8 mouse cellular contexts compared by ENCODE assay signal in genomic region chr7:5038940-5039339, GRCm38 (mm10). TPM values are rescaled to one million over a fixed set of nuclear protein-coding genes. Genes with fewer than 3 reads are reported as not detected.
DNase-seq lines count a peak whose midpoint lies in the region; ATAC-seq and TF ChIP-seq lines count a peak whose summit lies in the region.

No protein-coding gene starts in this region.

- DNase-seq in kidney, adult 2 months = no peak
- DNase-seq in ZHBTc4 (ENCODE audit: low read depth, low spot score) = peak; percentile 43
- no peak for DNase-seq in hindbrain, embryonic 14.5 days (ENCODE audit: low spot score)
- no peak for DNase-seq in left cerebral cortex, adult 11 months (ENCODE audit: low spot score)
- DNase-seq in layer of hippocampus, postnatal 10 days (ENCODE audit: low spot score in 2 of 2) = no peak
- no peak for DNase-seq in adrenal gland, adult (ENCODE audit: inconsistent age in 2 of 2, low spot score in 1 of 2)

- H3K9ac ChIP-seq in kidney, embryonic 14.5 days (ENCODE audit: low read depth, low read length) = peak overlapping the region; percentile 85; the same call in 1 of the 2 replicates
- H3K9ac ChIP-seq in hindbrain, embryonic 14.5 days = peak overlapping the region; percentile 72
- H3K9ac ChIP-seq in midbrain, embryonic 15.5 days = peak overlapping the region; percentile 64

- WGBS in kidney, embryonic 14.5 days = 45% methylated on average over 5 of the region's 5 CpGs
- 13% methylated on average over 5 of the region's 5 CpGs for WGBS in kidney, adult 2 months
- 39% methylated on average over 5 of the region's 5 CpGs for WGBS in hindbrain, embryonic 14.5 days
- 28% methylated on average over 5 of the region's 5 CpGs for WGBS in midbrain, embryonic 15.5 days

- peak overlapping the region; percentile 52 for H3K4me2 ChIP-seq in kidney, embryonic 14.5 days (replicated peaks; ENCODE audit: low read depth, low read length)
- peak overlapping the region; percentile 64 for H3K4me2 ChIP-seq in hindbrain, embryonic 14.5 days (replicated peaks)
- peak overlapping the region; percentile 58 for H3K4me2 ChIP-seq in midbrain, embryonic 15.5 days

- no peaks in the 10 kb centered on the region for H3K4me1 ChIP-seq in kidney, embryonic 14.5 days (ENCODE audit: control insufficient read depth, insufficient read depth, low read length)
- H3K4me1 ChIP-seq in kidney, adult 2 months (ENCODE audit: control insufficient read depth, insufficient read depth, low read length) = peaks cover 3% of the 10 kb centered on the region; the same call in 1 of the 2 replicates
- peaks cover 13% of the 10 kb centered on the region; the same call in 1 of the 2 replicates for H3K4me1 ChIP-seq in hindbrain, embryonic 14.5 days (replicated peaks; ENCODE audit: control insufficient read depth, insufficient read depth, low read length)
- peaks cover 19% of the 10 kb centered on the region for H3K4me1 ChIP-seq in midbrain, embryonic 15.5 days

- H3K27ac ChIP-seq in kidney, embryonic 14.5 days (ENCODE audit: low read depth, low read length) = 0 out of 2 replicates have a peak overlapping the region, but pooled peaks have one; percentile 94
- no peak overlapping the region; the same call in 1 of the 2 replicates for H3K27ac ChIP-seq in kidney, adult 2 months (ENCODE audit: insufficient read depth, low read depth, low read length)
- peak overlapping the region; percentile 96; the same call in 1 of the 2 replicates for H3K27ac ChIP-seq in hindbrain, embryonic 14.5 days
- H3K27ac ChIP-seq in midbrain, embryonic 15.5 days = peak overlapping the region; percentile 97

- H3K9me3 ChIP-seq in kidney, embryonic 14.5 days (ENCODE audit: control insufficient read depth, low read length) = 0 out of 2 replicates have a peak, but pooled peaks cover 3% of the 10 kb centered on the region
- no peaks in the 10 kb centered on the region for H3K9me3 ChIP-seq in hindbrain, embryonic 14.5 days (ENCODE audit: control insufficient read depth, low read length)
- H3K9me3 ChIP-seq in midbrain, embryonic 15.5 days = no peaks in the 10 kb centered on the region

- ATAC-seq in kidney, embryonic 14.5 days (ENCODE audit: low FRiP score, low TSS enrichment) = no peak
- no peak for ATAC-seq in hindbrain, embryonic 14.5 days (ENCODE audit: low FRiP score)
- no peak for ATAC-seq in midbrain, embryonic 15.5 days (replicated peaks)

- TF ChIP-seq CTCF in kidney, adult 2 months (conservative IDR thresholded peaks at IDR 0.05; ENCODE audit: insufficient read depth, insufficient read length, low read depth, low read length) = no peak

- no peaks in the 10 kb centered on the region for H3K27me3 ChIP-seq in kidney, embryonic 14.5 days (ENCODE audit: control insufficient read depth, insufficient read depth, low read length)
- H3K27me3 ChIP-seq in kidney, adult 2 months (replicated peaks; ENCODE audit: control insufficient read depth, insufficient read depth, low read length) = no peaks in the 10 kb centered on the region
- H3K27me3 ChIP-seq in hindbrain, embryonic 14.5 days (ENCODE audit: control insufficient read depth, insufficient read depth, low read length) = no peaks in the 10 kb centered on the region
- H3K27me3 ChIP-seq in midbrain, embryonic 15.5 days (replicated peaks) = no peaks in the 10 kb centered on the region

- peak overlapping the region; percentile 67 for H3K4me3 ChIP-seq in kidney, embryonic 14.5 days (ENCODE audit: low read length)
- H3K4me3 ChIP-seq in kidney, adult 2 months (ENCODE audit: insufficient read depth, low read depth, low read length) = no peak overlapping the region
- peak overlapping the region; percentile 51 for H3K4me3 ChIP-seq in hindbrain, embryonic 14.5 days (replicated peaks; ENCODE audit: low read length)
- peak overlapping the region; percentile 57 for H3K4me3 ChIP-seq in midbrain, embryonic 15.5 days

- peaks cover 19% of the 10 kb centered on the region; the same call in 1 of the 2 replicates for H3K36me3 ChIP-seq in kidney, embryonic 14.5 days (ENCODE audit: control insufficient read depth, insufficient read depth, low read length)
- no peaks in the 10 kb centered on the region for H3K36me3 ChIP-seq in kidney, adult 2 months (ENCODE audit: control insufficient read depth, insufficient read depth, low read length)
- H3K36me3 ChIP-seq in hindbrain, embryonic 14.5 days (replicated peaks; ENCODE audit: control insufficient read depth, insufficient read depth) = peaks cover 24% of the 10 kb centered on the region; the same call in 1 of the 2 replicates
- peaks cover 15% of the 10 kb centered on the region; the same call in 1 of the 2 replicates for H3K36me3 ChIP-seq in midbrain, embryonic 15.5 days (replicated peaks)

- no peak for TF ChIP-seq POLR2A in kidney, adult 2 months (IDR thresholded peaks at IDR 0.05; ENCODE audit: low read depth, low read length)

RNA-seq across cellular contexts. Expression of gene Zfp784, which starts 0.7 kb away (rescaled TPM):
- 3.8 and 5.0 TPM in 2 replicates for polyA plus RNA-seq in kidney, embryonic 14.5 days (2014; fragmentation: Nextera tagmentation; extraction: Ambion mirVana)
- 6.4 and 6.8 TPM in 2 replicates for polyA plus RNA-seq in kidney, adult 2 months (2012; rRNA removed)
- 7.0 and 8.9 TPM in 2 replicates for polyA plus RNA-seq in hindbrain, embryonic 14.5 days (2014; fragmentation: Nextera tagmentation; extraction: Ambion mirVana)
- polyA plus RNA-seq in midbrain, embryonic 15.5 days (2015; fragmentation: Nextera tagmentation; extraction: Ambion mirVana) = 12.3 and 13.5 TPM in 2 replicates
- 1 to 10 TPM; 5.4 to 5.8 TPM for total RNA-seq in layer of hippocampus, postnatal 10 days (2021)

RNA-seq across cellular contexts. Expression of gene 4632433K11Rik, which starts 5.0 kb away (rescaled TPM):
- not detected in 2 replicates for polyA plus RNA-seq in kidney, embryonic 14.5 days (2014; fragmentation: Nextera tagmentation; extraction: Ambion mirVana)
- polyA plus RNA-seq in kidney, adult 2 months (2012; rRNA removed) = not detected in 2 replicates
- not detected in 2 replicates for polyA plus RNA-seq in hindbrain, embryonic 14.5 days (2014; fragmentation: Nextera tagmentation; extraction: Ambion mirVana)
- not detected in 2 replicates for polyA plus RNA-seq in midbrain, embryonic 15.5 days (2015; fragmentation: Nextera tagmentation; extraction: Ambion mirVana)
- total RNA-seq in layer of hippocampus, postnatal 10 days (2021) = not detected

RNA-seq across cellular contexts. Expression of gene Zfp580, which starts 12.4 kb away (rescaled TPM):
- 43.6 and 56.2 TPM in 2 replicates for polyA plus RNA-seq in kidney, embryonic 14.5 days (2014; fragmentation: Nextera tagmentation; extraction: Ambion mirVana)
- polyA plus RNA-seq in kidney, adult 2 months (2012; rRNA removed) = 17.0 and 17.1 TPM in 2 replicates
- 105 and 110 TPM in 2 replicates for polyA plus RNA-seq in hindbrain, embryonic 14.5 days (2014; fragmentation: Nextera tagmentation; extraction: Ambion mirVana)
- polyA plus RNA-seq in midbrain, embryonic 15.5 days (2015; fragmentation: Nextera tagmentation; extraction: Ambion mirVana) = 106 and 110 TPM in 2 replicates
- 10 to 100 TPM; 74.9 to 80.4 TPM for total RNA-seq in layer of hippocampus, postnatal 10 days (2021)

RNA-seq across cellular contexts. Expression of gene Ccdc106, which starts 18.6 kb away (rescaled TPM):
- 23.2 and 25.5 TPM in 2 replicates for polyA plus RNA-seq in kidney, embryonic 14.5 days (2014; fragmentation: Nextera tagmentation; extraction: Ambion mirVana)
- polyA plus RNA-seq in kidney, adult 2 months (2012; rRNA removed) = 2.3 and 3.0 TPM in 2 replicates
- 53.3 and 60.1 TPM in 2 replicates for polyA plus RNA-seq in hindbrain, embryonic 14.5 days (2014; fragmentation: Nextera tagmentation; extraction: Ambion mirVana)
- 64.9 and 67.8 TPM in 2 replicates for polyA plus RNA-seq in midbrain, embryonic 15.5 days (2015; fragmentation: Nextera tagmentation; extraction: Ambion mirVana)
- 10 to 100 TPM; 59.9 to 60.2 TPM for total RNA-seq in layer of hippocampus, postnatal 10 days (2021)

RNA-seq across cellular contexts. Expression of gene Zfp865, which starts 18.8 kb away (rescaled TPM):
- 9.9 and 10.0 TPM in 2 replicates for polyA plus RNA-seq in kidney, embryonic 14.5 days (2014; fragmentation: Nextera tagmentation; extraction: Ambion mirVana)
- 21.3 and 25.1 TPM in 2 replicates for polyA plus RNA-seq in kidney, adult 2 months (2012; rRNA removed)
- polyA plus RNA-seq in hindbrain, embryonic 14.5 days (2014; fragmentation: Nextera tagmentation; extraction: Ambion mirVana) = 6.6 and 7.2 TPM in 2 replicates
- polyA plus RNA-seq in midbrain, embryonic 15.5 days (2015; fragmentation: Nextera tagmentation; extraction: Ambion mirVana) = 8.0 and 8.4 TPM in 2 replicates
- 10 to 100 TPM; 36.4 TPM for total RNA-seq in layer of hippocampus, postnatal 10 days (2021)
